Mouse (Mus musculus): ENCODE data around the gene Vps25. TPM values are rescaled to one million over a fixed set of nuclear protein-coding genes. Genes with fewer than 3 reads are reported as not detected.

Gene Vps25
- polyA plus RNA-seq, 2 experiments = 36.3 to 90.0 TPM

GRCm38 (mm10) chr11:101259261-101259712 lies 5.8 kb downstream of the Vps25 start:
- peak overlapping the region; percentile 64 to 76 for H3K4me3 ChIP-seq (ENCODE audit: insufficient read depth in 1 of 2, low read depth in 2 of 2, low read length in 2 of 2)
- H3K36me3 ChIP-seq (replicated peaks; ENCODE audit: control insufficient read depth, insufficient read depth, low read depth) = peaks cover 3% of the 10 kb centered on the region
- 21% methylated on average over 6 of the region's 6 CpGs for WGBS (ENCODE audit: insufficient replicate concordance)
- H3K9me3 ChIP-seq (ENCODE audit: control insufficient read depth, low read length) = no peaks in the 10 kb centered on the region
- peak overlapping the region; percentile 88 for H3K9ac ChIP-seq (replicated peaks)
- peaks cover 26% of the 10 kb centered on the region for H3K27me3 ChIP-seq (ENCODE audit: control insufficient read depth, insufficient read depth, low read length)
- no peak for ATAC-seq (ENCODE audit: insufficient read depth)
- peaks cover 26 to 33% of the 10 kb centered on the region in 2 experiments for H3K4me1 ChIP-seq (replicated peaks; ENCODE audit: control insufficient read depth in 2 of 2, insufficient read depth in 2 of 2, low read length in 1 of 2)
- H3K4me2 ChIP-seq (ENCODE audit: low read depth) = peak overlapping the region; percentile 97
- TF ChIP-seq CTCF (IDR thresholded peaks at IDR 0.05; ENCODE audit: low read depth) (no peak), EP300 (IDR thresholded peaks at IDR 0.05; ENCODE audit: low read depth) (no peak)
- no peak for DNase-seq (ENCODE audit: low read depth in 3 of 3, low spot score in 3 of 3)
- H3K27ac ChIP-seq = peak overlapping the region; percentile 72

- Histone ChIP-seq H3K4me2 (ENCODE audit: low read depth) (peak within 1 kb of the TSS; percentile 97), H3K4me1 (replicated peaks; ENCODE audit: control insufficient read depth in 2 of 2, insufficient read depth in 2 of 2, low read length in 1 of 2) (peaks cover 20 to 28% of the 10 kb centered on the region in 2 experiments)
- WGBS (ENCODE audit: insufficient replicate concordance) = under 1% methylated on average over 43 of the region's 43 CpGs
Measured at GRCm38 (mm10) chr11:101259948-101260825, 6.7 kb downstream of the Vps25 start, which contains the start of gene Wnk4. TSS of gene Wnk4 (plus strand) at chr11:101260567.

GRCm38 (mm10) chr11:101260826-101261380 lies 7.4 kb downstream of the Vps25 start:
- peaks cover 20 to 28% of the 10 kb centered on the region in 2 experiments for H3K4me1 ChIP-seq (replicated peaks; ENCODE audit: control insufficient read depth in 2 of 2, insufficient read depth in 2 of 2, low read length in 1 of 2)
- ATAC-seq (ENCODE audit: insufficient read depth) (no peak), DNase-seq (ENCODE audit: low read depth in 3 of 3, low spot score in 3 of 3) (no peak)
- TF ChIP-seq CTCF (IDR thresholded peaks at IDR 0.05; ENCODE audit: low read depth) (no peak), EP300 (IDR thresholded peaks at IDR 0.05; ENCODE audit: low read depth) (no peak)
- WGBS (ENCODE audit: insufficient replicate concordance) = under 1% methylated on average over 30 of the region's 30 CpGs
- H3K27me3 ChIP-seq (ENCODE audit: control insufficient read depth, insufficient read depth, low read length) = peaks cover 40% of the 10 kb centered on the region
- peak overlapping the region; percentile 97 for H3K4me2 ChIP-seq (ENCODE audit: low read depth)
- H3K9me3 ChIP-seq (ENCODE audit: control insufficient read depth, low read length) = no peaks in the 10 kb centered on the region
- H3K9ac ChIP-seq (replicated peaks) = peak overlapping the region; percentile 88
- H3K4me3 ChIP-seq (ENCODE audit: insufficient read depth in 1 of 2, low read depth in 2 of 2, low read length in 2 of 2) = peak overlapping the region; percentile 64 to 76
- H3K27ac ChIP-seq = peak overlapping the region; percentile 72
- H3K36me3 ChIP-seq (replicated peaks; ENCODE audit: control insufficient read depth, insufficient read depth, low read depth) = peaks cover 3% of the 10 kb centered on the region

More at GRCm38 (mm10) chr11:101259948-101260825, 6.7 kb downstream of the Vps25 start, which contains the start of gene Wnk4:
- TF ChIP-seq CTCF (IDR thresholded peaks at IDR 0.05; ENCODE audit: low read depth) = no peak; the same call in 1 of the 2 replicates
- TF ChIP-seq EP300 (IDR thresholded peaks at IDR 0.05; ENCODE audit: low read depth) = peak; percentile 91
- Histone ChIP-seq H3K4me3 (ENCODE audit: insufficient read depth in 1 of 2, low read depth in 2 of 2, low read length in 2 of 2) (peak within 1 kb of the TSS; percentile 64 to 76), H3K9me3 (ENCODE audit: control insufficient read depth, low read length) (no peaks in the 10 kb centered on the region), H3K36me3 (replicated peaks; ENCODE audit: control insufficient read depth, insufficient read depth, low read depth) (peaks cover 3% of the 10 kb centered on the region), H3K27ac (peak within 1 kb of the TSS; percentile 72), H3K9ac (replicated peaks) (peak within 1 kb of the TSS; percentile 88), H3K27me3 (ENCODE audit: control insufficient read depth, insufficient read depth, low read length) (peaks cover 33% of the 10 kb centered on the region)
- ATAC-seq (ENCODE audit: insufficient read depth) (peak; percentile 93), DNase-seq (ENCODE audit: low read depth in 3 of 3, low spot score in 3 of 3) (peak; percentile 78 to 84 (median 81))

GRCm38 (mm10) chr11:101262272-101262967 lies 8.9 kb downstream of the Vps25 start:
- Histone ChIP-seq H3K4me2 (ENCODE audit: low read depth) (peak overlapping the region; percentile 97), H3K36me3 (replicated peaks; ENCODE audit: control insufficient read depth, insufficient read depth, low read depth) (peaks cover 3% of the 10 kb centered on the region), H3K27me3 (ENCODE audit: control insufficient read depth, insufficient read depth, low read length) (peaks cover 48% of the 10 kb centered on the region), H3K4me1 (replicated peaks; ENCODE audit: control insufficient read depth in 2 of 2, insufficient read depth in 2 of 2, low read length in 1 of 2) (peaks cover 20 to 28% of the 10 kb centered on the region in 2 experiments), H3K27ac (no peak overlapping the region), H3K4me3 (ENCODE audit: insufficient read depth in 1 of 2, low read depth in 2 of 2, low read length in 2 of 2) (peak overlapping the region; percentile 64 to 76), H3K9ac (replicated peaks) (peak overlapping the region; percentile 36; the same call in 1 of the 2 replicates), H3K9me3 (ENCODE audit: control insufficient read depth, low read length) (no peaks in the 10 kb centered on the region)
- TF ChIP-seq CTCF (IDR thresholded peaks at IDR 0.05; ENCODE audit: low read depth) (0 out of 2 replicates have a peak, but pooled peaks have one; percentile 15), EP300 (IDR thresholded peaks at IDR 0.05; ENCODE audit: low read depth) (no peak)
- DNase-seq (ENCODE audit: low read depth in 3 of 3, low spot score in 3 of 3) = no peak
- no peak for ATAC-seq (ENCODE audit: insufficient read depth)
- WGBS (ENCODE audit: insufficient replicate concordance) = 5% methylated on average over 24 of the region's 24 CpGs
